Mouse (Mus musculus) CH12.LX (cell line): ENCODE data around the gene Olfr691.

Experiments used
- CTCF ChIP-seq, 2 experiments: IDR thresholded peaks in 1 of 2; conservative IDR thresholded peaks in 1 of 2; 2 replicates each; pipeline ENCODE4 v1.5.1; 2011 to 2012; ENCODE audit warnings: low read depth in 2 of 2, low read length in 2 of 2, improper control_type of control experiment in 1 of 2, inconsistent platforms in 1 of 2, mild to moderate bottlenecking in 1 of 2, moderate library complexity in 1 of 2
- POLR2A ChIP-seq: IDR thresholded peaks from 2 replicates; pipeline ENCODE4 v1.6.1; 2011; ENCODE audit warnings: low read depth, mild to moderate bottlenecking, improper control_type of control experiment, low read length
- TCF12 ChIP-seq: IDR thresholded peaks from 2 replicates; pipeline ENCODE4 v1.6.1; 2014; ENCODE audit warnings: low read depth, mild to moderate bottlenecking, inconsistent platforms, low read length, improper control_type of control experiment

GRCm38 (mm10) chr7:105373976-105374375 is 31.9 kb upstream of the Olfr691 start:
- no peak for TF ChIP-seq CTCF (conservative IDR thresholded peaks at IDR 0.05 in 1 of 2, IDR thresholded peaks at IDR 0.05 in 1 of 2; ENCODE audit: low read depth in 2 of 2, low read length in 2 of 2)
- TF ChIP-seq TCF12: no peak
- TF ChIP-seq POLR2A: no peak
